In the genomic region with DNA sequence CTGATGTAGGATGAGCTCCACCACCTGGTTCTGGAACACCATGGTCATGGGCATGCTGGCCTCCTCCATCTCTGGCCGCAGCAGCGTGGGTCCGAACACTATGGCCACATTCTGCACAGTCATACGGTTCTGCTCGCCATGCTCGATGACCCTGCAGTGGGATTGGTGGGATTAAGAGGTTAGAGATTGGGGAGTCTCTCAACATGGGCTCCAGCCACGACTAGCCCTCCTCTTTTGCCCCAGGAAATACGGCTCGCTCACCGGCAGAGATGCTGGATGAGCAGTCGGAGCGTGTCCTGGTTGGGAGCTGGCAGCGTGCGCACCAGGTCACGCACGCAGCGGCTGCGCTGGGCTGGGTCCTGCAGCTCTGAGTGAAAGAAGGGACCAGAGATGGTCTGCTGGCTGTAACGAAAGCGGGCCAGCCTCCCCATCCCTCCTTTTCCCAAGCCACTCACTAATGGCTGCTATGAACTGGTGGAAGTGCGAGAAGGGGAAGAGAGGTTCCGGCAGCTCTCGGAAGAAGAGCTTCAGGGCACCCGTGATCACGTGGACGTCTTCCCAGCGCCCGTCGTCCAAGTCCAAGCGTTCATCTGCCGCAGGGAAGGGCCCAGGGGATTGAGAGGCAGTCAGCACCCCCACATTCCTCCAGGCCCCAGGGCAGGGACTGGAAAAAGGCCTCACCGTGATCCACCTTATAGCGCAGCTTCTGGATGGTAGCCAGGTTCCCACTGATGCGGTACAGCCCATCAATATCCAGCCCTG, we compare ENCODE assay signal across 9 mouse cellular contexts. TPM values are rescaled to one million over a fixed set of nuclear protein-coding genes. Genes with fewer than 3 reads are reported as not detected.
A peak's percentile ranks its signal among the peaks of the same experiment; 100 is the strongest.
DNase-seq lines count a peak whose midpoint lies in the region; ATAC-seq lines count a peak whose summit lies in the region.
"Had no signal": no experiment of that assay in that cellular context is flagged by ENCODE, and none has a peak within 500 bp of the region (broad histone marks: within the 10 kb centered on the region; RNA-seq: fewer than 3 reads in every experiment).

No protein-coding gene starts in this region.

- H3K36me3 ChIP-seq in heart, embryonic 11.5 days (ENCODE audit: control insufficient read depth, insufficient read depth, low read length): no peaks in the 10 kb centered on the region
- no peaks in the 10 kb centered on the region for H3K36me3 ChIP-seq in forebrain, embryonic 10.5 days (replicated peaks)
- H3K36me3 ChIP-seq in liver, embryonic 13.5 days: no peaks in the 10 kb centered on the region

- peaks cover 10% of the 10 kb centered on the region; the same call in 1 of the 2 replicates for H3K4me1 ChIP-seq in heart, embryonic 11.5 days (ENCODE audit: control insufficient read depth, insufficient read depth, low read length)
- peaks cover 22% of the 10 kb centered on the region for H3K4me1 ChIP-seq in forebrain, embryonic 10.5 days
- H3K4me1 ChIP-seq in liver, embryonic 13.5 days (replicated peaks): no peaks in the 10 kb centered on the region; the same call in 1 of the 2 replicates

- ATAC-seq in heart, embryonic 11.5 days (replicated peaks; ENCODE audit: insufficient number of reproducible peaks, low FRiP score, low TSS enrichment): no peak
- no peak for ATAC-seq in liver, embryonic 13.5 days (ENCODE audit: low read depth)

- intact Hi-C loops in gastrocnemius, postnatal 36 days (cut with DNase I): no loop called here

- DNase-seq in heart, adult 8-10 months (ENCODE audit: low spot score): no peak
- peak; percentile 62 for DNase-seq in R1 (ENCODE audit: low read depth, low spot score)
- DNase-seq in forebrain, embryonic 10.5 days (ENCODE audit: extremely low spot score, low spot score): no peak
- no peak for DNase-seq in liver, embryonic 13.5 days
- DNase-seq in urinary bladder, postnatal 10 days (ENCODE audit: low spot score): no peak
- DNase-seq in gastrocnemius, postnatal 36 days: no peak
- no peak for DNase-seq in spleen, postnatal 14 days (ENCODE audit: low spot score in 2 of 2)

- H3K9ac ChIP-seq in heart, embryonic 11.5 days (ENCODE audit: low read depth, low read length): peak overlapping the region; percentile 6; the same call in 1 of the 2 replicates
- no peak overlapping the region for H3K9ac ChIP-seq in liver, embryonic 13.5 days

- 28% methylated on average over 34 of the region's 34 CpGs for WGBS in heart, embryonic 11.5 days (ENCODE audit: insufficient replicate concordance)
- 38% methylated on average over 34 of the region's 34 CpGs for WGBS in forebrain, embryonic 10.5 days
- WGBS in liver, embryonic 13.5 days (ENCODE audit: insufficient replicate concordance): 69% methylated on average over 34 of the region's 34 CpGs

- H3K27ac ChIP-seq in heart, embryonic 11.5 days (ENCODE audit: low read depth, low read length): no peak overlapping the region
- H3K27ac ChIP-seq in forebrain, embryonic 10.5 days: no peak overlapping the region; the same call in 1 of the 2 replicates
- no peak overlapping the region for H3K27ac ChIP-seq in liver, embryonic 13.5 days

- peak overlapping the region; percentile 38 for H3K4me3 ChIP-seq in heart, embryonic 11.5 days (ENCODE audit: low read depth, low read length)
- peak overlapping the region; percentile 43 for H3K4me3 ChIP-seq in forebrain, embryonic 10.5 days
- no peak overlapping the region for H3K4me3 ChIP-seq in liver, embryonic 13.5 days (replicated peaks)

- H3K9me3 ChIP-seq in heart, embryonic 11.5 days (replicated peaks; ENCODE audit: control insufficient read depth, low read length): no peaks in the 10 kb centered on the region
- no peaks in the 10 kb centered on the region for H3K9me3 ChIP-seq in forebrain, embryonic 10.5 days
- no peaks in the 10 kb centered on the region for H3K9me3 ChIP-seq in liver, embryonic 13.5 days (replicated peaks)

- H3K27me3 ChIP-seq in heart, embryonic 11.5 days (ENCODE audit: control insufficient read depth, insufficient read depth, low read length): peaks cover 26% of the 10 kb centered on the region
- peaks cover 46% of the 10 kb centered on the region for H3K27me3 ChIP-seq in forebrain, embryonic 10.5 days (ENCODE audit: poor library complexity, severe bottlenecking)
- peaks cover 11% of the 10 kb centered on the region for H3K27me3 ChIP-seq in liver, embryonic 13.5 days
- H3K27me3 ChIP-seq: CH12.LX had no signal

- H3K4me2 ChIP-seq in heart, embryonic 11.5 days: peak overlapping the region; percentile 67
- H3K4me2 ChIP-seq in liver, embryonic 13.5 days: 0 out of 2 replicates have a peak overlapping the region, but pooled peaks have one; percentile 10

RNA-seq across cellular contexts. Expression of a gene that starts 30.4 kb away (rescaled TPM):
- polyA plus RNA-seq in heart, embryonic 11.5 days (2014; fragmentation: Nextera tagmentation; extraction: Ambion mirVana): 3.4 and 4.4 TPM in 2 replicates
- total RNA-seq in heart, adult 8-10 months (2022): 10 to 100 TPM; 11.9 to 20.4 (median 13.3) TPM
- 3.7 and 3.8 TPM in 2 replicates for polyA plus RNA-seq in forebrain, embryonic 10.5 days (2016; fragmentation: Nextera tagmentation; extraction: Ambion mirVana)
- polyA plus RNA-seq in liver, embryonic 13.5 days (2015; fragmentation: Nextera tagmentation; extraction: Ambion mirVana): 1.6 and 1.8 TPM in 2 replicates
- total RNA-seq in gastrocnemius, postnatal 36 days (2021): 1 to 10 TPM; 4.6 to 4.8 TPM
